Mouse (Mus musculus) lung, embryonic 16.5 days (tissue): ENCODE measurements around the gene Clasp1. TPM values are rescaled to one million over a fixed set of nuclear protein-coding genes. Genes with fewer than 3 reads are reported as not detected.

Experiments used
- ATAC-seq: fragments of 200-750 bp; cut with Nextera tagmentation; 2 replicates; pipeline ENCODE4 v1.8.0; 2017; ENCODE audit warnings: low read depth, mild to moderate bottlenecking, moderate library complexity
- H3K27ac ChIP-seq: fragments of 300-500 bp; sonication (generic); 2 replicates; pipeline ENCODE4 v1.5.1; 2014; ENCODE audit warnings: mild to moderate bottlenecking, control low read depth, low read length
- H3K27me3 ChIP-seq: fragments of 300-500 bp; sonication (generic); 2 replicates; pipeline ENCODE4 v1.6.1; 2014; ENCODE audit warnings: low read depth, low read length, mixed read lengths; ENCODE audit not compliant: control insufficient read depth, insufficient read depth
- H3K36me3 ChIP-seq: fragments of 300-500 bp; sonication (generic); 2 replicates; pipeline ENCODE4 v1.6.1; 2014; ENCODE audit warnings: low read length; ENCODE audit not compliant: control insufficient read depth, insufficient read depth
- H3K4me1 ChIP-seq: fragments of 300-500 bp; sonication (generic); replicated peaks from 2 replicates; pipeline ENCODE4 v1.6.1; 2014; ENCODE audit warnings: low read length, mixed read lengths; ENCODE audit not compliant: control insufficient read depth, insufficient read depth
- H3K4me2 ChIP-seq: fragments of 300-500 bp; sonication (generic); 2 replicates; pipeline ENCODE4 v1.6.1; 2014; ENCODE audit warnings: low read depth, low read length, control low read depth
- H3K4me3 ChIP-seq: fragments of 300-500 bp; sonication (generic); 2 replicates; pipeline ENCODE4 v1.5.1; 2014; ENCODE audit warnings: mild to moderate bottlenecking, low read length, control low read depth
- H3K9ac ChIP-seq: fragments of 300-500 bp; sonication (generic); 2 replicates; pipeline ENCODE4 v1.6.1; 2014; ENCODE audit warnings: low read length, control low read depth
- H3K9me3 ChIP-seq: fragments of 300-500 bp; sonication (generic); 2 replicates; pipeline ENCODE4 v1.6.1; 2016; ENCODE audit warnings: low read length; ENCODE audit not compliant: control insufficient read depth
- WGBS: fragments of 180-500 bp; shearing (Covaris S2); extraction: QIAGEN DNeasy Blood & Tissue Kit; methylation state at CpG from one replicate; pipeline ENCODE4 v1.1.7; 2014; 5-methylcytosine and 5-hydroxymethylcytosine counted together
- polyA plus RNA-seq: library from polyadenylated mRNA; unstranded; fragments of >200 nt; fragmentation: Nextera tagmentation; extraction: Ambion mirVana; gene quantifications from 2 replicates; pipeline ENCODE4 v1.2.1, GENCODE M21; 2015

Clasp1 gene
- polyA plus RNA-seq, 1 experiment from 2014 or later, result 37.6 TPM

- ATAC-seq, result no peak
- no peak overlapping the region for H3K4me3 ChIP-seq
- H3K4me2 ChIP-seq, result no peak overlapping the region
- no peak overlapping the region for H3K9ac ChIP-seq
- H3K36me3 ChIP-seq, result no peaks in the 10 kb centered on the region
- H3K27me3 ChIP-seq, result peaks cover 2% of the 10 kb centered on the region; the same call in 1 of the 2 replicates
- no peak overlapping the region for H3K27ac ChIP-seq
- no peaks in the 10 kb centered on the region for H3K4me1 ChIP-seq
- 83% methylated on average over 4 of the region's 4 CpGs for WGBS
- H3K9me3 ChIP-seq, result no peaks in the 10 kb centered on the region
These were observed 244.6 kb downstream of the Clasp1 start for GRCm38 (mm10) chr1:118633415-118633980.

- Histone ChIP-seq H3K27ac (no peak overlapping the region), H3K4me1 (peaks cover 12% of the 10 kb centered on the region; the same call in 1 of the 2 replicates), H3K4me2 (no peak overlapping the region), H3K9me3 (no peaks in the 10 kb centered on the region), H3K9ac (no peak overlapping the region), H3K27me3 (no peaks in the 10 kb centered on the region), H3K4me3 (no peak overlapping the region), H3K36me3 (no peaks in the 10 kb centered on the region)
- 56% methylated on average over 2 of the region's 2 CpGs for WGBS
- no peak for ATAC-seq
These were observed 253.6 kb downstream of the Clasp1 start for GRCm38 (mm10) chr1:118642296-118642999.

GRCm38 (mm10) chr1:118643138-118643979 is 254.5 kb downstream of the Clasp1 start:
- peaks cover 16% of the 10 kb centered on the region; the same call in 1 of the 2 replicates for H3K4me1 ChIP-seq
- WGBS, result 44% methylated on average over 9 of the region's 9 CpGs
- no peaks in the 10 kb centered on the region for H3K27me3 ChIP-seq
- H3K36me3 ChIP-seq, result no peaks in the 10 kb centered on the region
- no peak overlapping the region for H3K27ac ChIP-seq
- ATAC-seq, result peak; percentile 34
- no peak overlapping the region for H3K9ac ChIP-seq
- H3K4me2 ChIP-seq, result no peak overlapping the region
- H3K9me3 ChIP-seq, result no peaks in the 10 kb centered on the region
- no peak overlapping the region for H3K4me3 ChIP-seq

GRCm38 (mm10) chr1:118645701-118646100 is 256.8 kb downstream of the Clasp1 start:
- ATAC-seq, result no peak

GRCm38 (mm10) chr1:118648015-118648414 is 259.2 kb downstream of the Clasp1 start:
- no peak overlapping the region for H3K4me3 ChIP-seq
- no peak overlapping the region for H3K27ac ChIP-seq
- peaks cover 32% of the 10 kb centered on the region for H3K4me1 ChIP-seq
- no peaks in the 10 kb centered on the region for H3K27me3 ChIP-seq
- no peaks in the 10 kb centered on the region for H3K36me3 ChIP-seq
- 0 out of 2 replicates have a peak, but pooled peaks have one; percentile 8 for ATAC-seq
- no peak overlapping the region for H3K9ac ChIP-seq
- 19% methylated on average over 3 of the region's 3 CpGs for WGBS
- H3K4me2 ChIP-seq, result no peak overlapping the region
- no peaks in the 10 kb centered on the region for H3K9me3 ChIP-seq

More at GRCm38 (mm10) chr1:118645701-118646100, 256.8 kb downstream of the Clasp1 start:
- Histone ChIP-seq H3K27me3 (no peaks in the 10 kb centered on the region), H3K9me3 (no peaks in the 10 kb centered on the region), H3K36me3 (no peaks in the 10 kb centered on the region), H3K9ac (no peak overlapping the region), H3K4me1 (peaks cover 30% of the 10 kb centered on the region), H3K27ac (no peak overlapping the region), H3K4me2 (no peak overlapping the region), H3K4me3 (no peak overlapping the region)
- WGBS, result 57% methylated on average over 4 of the region's 4 CpGs

GRCm38 (mm10) chr1:118649933-118650770 is 261.3 kb downstream of the Clasp1 start:
- Histone ChIP-seq H3K9ac (no peak overlapping the region; the same call in 1 of the 2 replicates), H3K4me3 (no peak overlapping the region), H3K27me3 (no peaks in the 10 kb centered on the region), H3K4me1 (peaks cover 24% of the 10 kb centered on the region), H3K9me3 (no peaks in the 10 kb centered on the region), H3K36me3 (no peaks in the 10 kb centered on the region), H3K27ac (peak overlapping the region; percentile 79), H3K4me2 (peak overlapping the region; percentile 2; the same call in 1 of the 2 replicates)
- peak; percentile 79 for ATAC-seq
- 39% methylated on average over 9 of the region's 9 CpGs for WGBS

- H3K27me3 ChIP-seq, result no peaks in the 10 kb centered on the region
- WGBS, result 19% methylated on average over 3 of the region's 3 CpGs
- peak; percentile 8; the same call in 1 of the 2 replicates for ATAC-seq
- no peaks in the 10 kb centered on the region for H3K9me3 ChIP-seq
- H3K4me2 ChIP-seq, result peak overlapping the region; percentile 2; the same call in 1 of the 2 replicates
- peak overlapping the region; percentile 79 for H3K27ac ChIP-seq
- H3K4me1 ChIP-seq, result peaks cover 24% of the 10 kb centered on the region
- no peak overlapping the region; the same call in 1 of the 2 replicates for H3K9ac ChIP-seq
- H3K4me3 ChIP-seq, result no peak overlapping the region
- no peaks in the 10 kb centered on the region for H3K36me3 ChIP-seq
These were observed 261.9 kb downstream of the Clasp1 start for GRCm38 (mm10) chr1:118650771-118651080.

GRCm38 (mm10) chr1:118658716-118659115 is 269.9 kb downstream of the Clasp1 start:
- H3K4me3 ChIP-seq, result no peak overlapping the region
- no peak overlapping the region for H3K27ac ChIP-seq
- WGBS, result 72% methylated on average over 6 of the region's 6 CpGs

More at GRCm38 (mm10) chr1:118658716-118659115, 269.9 kb downstream of the Clasp1 start:
- ATAC-seq, result no peak
- peaks cover 7% of the 10 kb centered on the region; the same call in 1 of the 2 replicates for H3K4me1 ChIP-seq
- no peaks in the 10 kb centered on the region for H3K9me3 ChIP-seq
- no peak overlapping the region for H3K9ac ChIP-seq
- H3K36me3 ChIP-seq, result no peaks in the 10 kb centered on the region
- H3K4me2 ChIP-seq, result no peak overlapping the region
- H3K27me3 ChIP-seq, result no peaks in the 10 kb centered on the region
